Mouse (Mus musculus): ENCODE measurements around the gene Asb15.

The Asb15 gene

DNA sequence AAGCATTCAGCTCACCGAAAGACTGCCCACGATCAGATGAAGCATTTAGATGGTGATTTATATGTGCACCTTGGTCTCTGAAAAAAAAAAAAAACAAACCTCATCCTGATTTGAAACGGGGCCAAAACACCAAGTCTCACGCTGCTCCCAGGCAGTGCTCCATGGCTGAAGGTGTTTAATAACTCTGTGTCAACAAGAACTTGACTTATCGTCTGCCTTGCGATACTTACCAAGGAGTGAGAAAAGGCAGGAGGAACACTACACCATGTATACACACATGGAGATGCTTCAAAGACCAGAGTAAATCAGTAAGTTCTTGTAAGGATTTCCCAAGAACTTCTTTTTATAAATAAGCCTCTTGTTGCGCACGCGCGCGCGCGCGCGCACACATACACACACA lies 79.6 kb downstream of the Asb15 start:
- DNase-seq (ENCODE audit: low spot score in 2 of 2) = no peak

GRCm38 (mm10) chr6:24608129-24608528 lies 80.2 kb downstream of the Asb15 start:
- no peak for DNase-seq (ENCODE audit: low spot score in 2 of 2)

- DNase-seq (ENCODE audit: low spot score in 2 of 2) = no peak
Observed at GRCm38 (mm10) chr6:24608682-24609081, 80.7 kb downstream of the Asb15 start.

GRCm38 (mm10) chr6:24609531-24609930 lies 81.6 kb downstream of the Asb15 start:
- DNase-seq (ENCODE audit: low spot score in 2 of 2) = no peak

DNA sequence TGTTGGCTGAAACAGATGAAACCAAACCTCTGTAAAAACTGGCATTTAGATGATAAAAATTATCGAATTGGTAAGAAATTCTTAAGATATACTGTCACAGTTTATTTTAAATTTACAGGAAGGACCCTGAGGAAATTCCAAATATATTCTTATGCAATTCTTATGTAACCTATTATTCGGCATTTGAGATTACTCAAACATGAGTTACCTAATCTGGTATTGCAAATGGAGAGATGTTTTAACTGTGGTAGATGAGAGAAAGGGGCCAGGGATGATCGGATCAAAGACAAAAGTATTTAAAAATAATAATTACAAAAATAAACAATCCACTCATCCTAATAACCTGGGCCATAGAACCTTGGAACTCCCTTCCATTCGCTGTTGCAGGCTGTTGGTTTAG lies 82.4 kb downstream of the Asb15 start:
- no peak for DNase-seq (ENCODE audit: low spot score in 2 of 2)

- no peak for DNase-seq (ENCODE audit: low spot score in 2 of 2)
Observed at GRCm38 (mm10) chr6:24612074-24612755, 84.3 kb downstream of the Asb15 start.

- DNase-seq (ENCODE audit: low spot score in 2 of 2) = no peak
Observed at GRCm38 (mm10) chr6:24613346-24613745, 85.4 kb downstream of the Asb15 start.

DNA sequence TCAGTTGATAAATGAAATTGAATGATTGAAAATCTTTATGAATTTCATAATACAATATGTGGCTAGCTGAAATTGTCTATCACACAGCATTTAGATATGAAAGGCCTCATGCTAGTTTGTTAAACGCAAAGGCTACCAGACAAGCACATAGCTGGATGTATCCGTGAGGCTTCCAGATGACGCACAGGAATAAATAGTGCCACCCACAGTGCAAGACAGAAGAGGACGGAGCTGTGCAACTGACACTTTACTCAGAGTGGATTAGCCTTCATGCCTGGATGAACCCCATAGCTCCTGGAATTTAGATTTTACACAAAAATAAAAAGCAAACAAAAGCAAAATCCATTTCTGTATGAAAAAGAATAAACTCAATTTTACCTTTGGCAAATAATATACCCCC lies 86.0 kb downstream of the Asb15 start:
- peak in 1 of 2 experiments; percentile 56 for DNase-seq (ENCODE audit: low spot score in 2 of 2)

- DNase-seq (ENCODE audit: low spot score in 2 of 2) = no peak
Observed at GRCm38 (mm10) chr6:24616746-24617145, 88.8 kb downstream of the Asb15 start.

DNA sequence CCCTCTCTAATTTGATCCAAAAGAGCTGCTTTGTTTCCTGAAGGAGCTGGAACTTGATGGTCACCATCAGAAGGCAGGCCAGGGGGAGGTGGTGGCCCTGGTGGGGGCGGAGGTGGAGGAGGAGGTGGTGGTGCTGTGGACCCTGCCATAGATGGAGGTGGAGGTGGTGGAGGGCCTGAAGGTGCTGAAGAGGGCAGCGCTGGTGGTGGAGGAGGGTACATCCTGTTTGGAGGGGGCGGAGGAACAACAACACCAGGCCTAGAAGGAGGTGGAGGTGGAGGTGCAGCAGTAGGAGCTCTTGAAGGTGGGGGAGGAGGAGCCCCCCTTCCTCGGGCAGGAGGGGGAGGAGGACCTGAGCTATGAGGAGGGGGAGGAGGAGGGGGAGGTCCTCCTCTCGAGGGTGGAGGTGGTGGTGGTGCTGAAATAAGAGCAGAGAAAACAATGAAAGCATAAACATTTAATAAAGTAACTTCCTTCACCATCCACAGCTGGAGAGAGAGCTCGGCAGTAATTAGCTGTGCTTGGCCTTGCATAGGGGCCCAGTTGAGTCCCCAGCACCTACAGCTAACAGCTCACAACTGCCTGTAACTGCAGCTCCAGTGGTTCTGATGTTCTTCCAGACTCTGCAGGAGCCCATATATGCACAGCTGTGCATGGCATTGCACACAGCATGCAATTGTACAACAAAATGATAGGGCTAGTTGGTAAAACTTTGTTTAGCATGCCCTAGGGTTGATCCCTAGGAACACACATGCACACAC lies 91.5 kb downstream of the Asb15 start:
- no peak for DNase-seq (ENCODE audit: low spot score in 2 of 2)

DNA sequence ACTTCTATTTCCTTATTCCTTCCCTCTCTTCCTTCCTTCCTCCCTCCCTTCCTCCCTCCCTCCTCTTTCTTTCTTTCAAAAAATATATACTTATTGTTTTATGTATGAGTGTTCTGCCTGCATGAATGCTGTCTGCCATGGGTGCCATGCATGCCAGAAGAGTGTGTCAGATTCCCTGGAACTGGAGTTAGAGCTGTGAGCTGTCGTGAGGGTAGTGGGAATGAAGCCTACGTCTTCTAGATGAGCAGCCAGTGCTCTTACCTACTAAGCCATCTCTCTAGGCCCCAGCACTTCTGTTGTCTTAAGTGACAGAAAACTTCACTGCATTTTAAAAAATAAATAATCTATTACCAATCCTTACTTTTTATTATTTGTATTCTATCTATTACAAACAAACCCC lies 93.0 kb downstream of the Asb15 start:
- DNase-seq (ENCODE audit: low spot score in 2 of 2) = no peak

GRCm38 (mm10) chr6:24622098-24622497 lies 94.2 kb downstream of the Asb15 start:
- DNase-seq (ENCODE audit: low spot score in 2 of 2) = no peak
